Mouse (Mus musculus) naive thymus-derived CD4-positive, alpha-beta T cell, adult 2 months (primary cell): ENCODE results near the gene Acad8.

Source experiments
- DNase-seq: peaks from one replicate; pipeline ENCODE4 v3.0.0-alpha.2; 2011; ENCODE audit warnings: low read depth

The Acad8 gene

GRCm38 (mm10) chr9:26999461-27000395, at the start of gene Acad8, which contains the start of gene Thyn1:
Gene Acad8 (minus strand): TSS chr9:26999566.
Gene Thyn1 (plus strand): TSS chr9:26999710.
- DNase-seq, result peak; percentile 94

- DNase-seq, result no peak
These were observed 44.5 kb upstream of the Acad8 start for GRCm38 (mm10) chr9:27043892-27044291.

- DNase-seq, result no peak
These were observed 31.4 kb upstream of the Acad8 start for GRCm38 (mm10) chr9:27030763-27031100.

- DNase-seq, result peak; percentile 99
These were observed 30.7 kb upstream of the Acad8 start, which contains the start of the genes Vps26b and Ncapd3 for GRCm38 (mm10) chr9:27029828-27030762. Gene Vps26b (minus strand): TSS chr9:27030065. Gene Ncapd3 (plus strand): TSS chr9:27030175.

- DNase-seq, result peak; percentile 72
These were observed 29.9 kb upstream of the Acad8 start for GRCm38 (mm10) chr9:27029022-27029827.

- DNase-seq, result no peak
These were observed 27.3 kb upstream of the Acad8 start for GRCm38 (mm10) chr9:27026708-27027107.

- peak; percentile 55 for DNase-seq
These were observed 24.3 kb upstream of the Acad8 start for GRCm38 (mm10) chr9:27023681-27024080.

- DNase-seq, result no peak
These were observed 19.6 kb upstream of the Acad8 start for GRCm38 (mm10) chr9:27018961-27019360.

- DNase-seq, result no peak
These were observed 12.2 kb upstream of the Acad8 start for GRCm38 (mm10) chr9:27011572-27011971.

- no peak for DNase-seq
These were observed 9.9 kb upstream of the Acad8 start for GRCm38 (mm10) chr9:27009231-27009630.

GRCm38 (mm10) chr9:27006866-27007265, 7.5 kb upstream of the Acad8 start:
- no peak for DNase-seq

- DNase-seq, result no peak
These were observed 6.6 kb upstream of the Acad8 start for GRCm38 (mm10) chr9:27005933-27006332.

- DNase-seq, result no peak
These were observed 5.9 kb upstream of the Acad8 start for GRCm38 (mm10) chr9:27005231-27005630.

- DNase-seq, result no peak
These were observed 501 bp downstream of the Acad8 start for GRCm38 (mm10) chr9:26998669-26999460.

- DNase-seq, result no peak
These were observed 1.9 kb downstream of the Acad8 start for GRCm38 (mm10) chr9:26997501-26997900.

GRCm38 (mm10) chr9:26997062-26997461, 2.3 kb downstream of the Acad8 start:
- DNase-seq, result no peak

GRCm38 (mm10) chr9:26993900-26994299, 5.5 kb downstream of the Acad8 start:
- DNase-seq, result no peak

GRCm38 (mm10) chr9:26993118-26993517, 6.2 kb downstream of the Acad8 start:
- DNase-seq, result no peak

GRCm38 (mm10) chr9:26990181-26990580, 9.2 kb downstream of the Acad8 start:
- DNase-seq, result no peak

GRCm38 (mm10) chr9:26985668-26986277, 13.6 kb downstream of the Acad8 start:
- no peak for DNase-seq
